Mouse (Mus musculus) stomach, embryonic 16.5 days (tissue): ENCODE results near the gene Cited4. TPM values are rescaled to one million over a fixed set of nuclear protein-coding genes. Genes with fewer than 3 reads are reported as not detected.

ENCODE experiments used
- ATAC-seq: fragments of 200-750 bp; cut with Nextera tagmentation; 2 replicates; pipeline ENCODE4 v1.8.0; 2017; ENCODE audit warnings: moderate number of reproducible peaks, moderate TSS enrichment; ENCODE audit not compliant: insufficient read depth, low FRiP score
- H3K27ac ChIP-seq: fragments of 300-500 bp; sonication (generic); 2 replicates; pipeline ENCODE4 v1.5.1; 2014; ENCODE audit warnings: low read length
- H3K27me3 ChIP-seq: fragments of 300-500 bp; sonication (generic); 2 replicates; pipeline ENCODE4 v1.6.1; 2014; ENCODE audit warnings: low read length, control low read depth, mixed read lengths; ENCODE audit not compliant: control insufficient read depth, insufficient read depth
- H3K36me3 ChIP-seq: fragments of 300-500 bp; sonication (generic); 2 replicates; pipeline ENCODE4 v1.6.1; 2014; ENCODE audit warnings: low read length; ENCODE audit not compliant: control insufficient read depth, insufficient read depth
- H3K4me1 ChIP-seq: fragments of 300-500 bp; sonication (generic); 2 replicates; pipeline ENCODE4 v1.6.1; 2014; ENCODE audit warnings: low read length, control low read depth, mixed read lengths; ENCODE audit not compliant: control insufficient read depth, insufficient read depth
- H3K4me2 ChIP-seq: fragments of 300-500 bp; sonication (generic); 2 replicates; pipeline ENCODE4 v1.6.1; 2014; ENCODE audit warnings: low read depth, low read length, mixed read lengths
- H3K4me3 ChIP-seq: fragments of 300-500 bp; sonication (generic); replicated peaks from 2 replicates; pipeline ENCODE4 v1.5.1; 2014; ENCODE audit warnings: mild to moderate bottlenecking, low read length
- H3K9ac ChIP-seq: fragments of 300-500 bp; sonication (generic); 2 replicates; pipeline ENCODE4 v1.6.1; 2014; ENCODE audit warnings: low read length
- H3K9me3 ChIP-seq: fragments of 300-500 bp; sonication (generic); replicated peaks from 2 replicates; pipeline ENCODE4 v1.6.1; 2016; ENCODE audit warnings: low read length, control low read depth; ENCODE audit not compliant: control insufficient read depth
- WGBS: fragments of 180-500 bp; shearing (Covaris S2); extraction: QIAGEN DNeasy Blood & Tissue Kit; methylation state at CpG from one replicate; pipeline ENCODE4 v1.1.7; 2014; 5-methylcytosine and 5-hydroxymethylcytosine counted together
- polyA plus RNA-seq: library from polyadenylated mRNA; unstranded; fragments of >200 nt; fragmentation: Nextera tagmentation; extraction: Ambion mirVana; gene quantifications from 2 replicates; pipeline ENCODE4 v1.2.1, GENCODE M21; 2015

The Cited4 gene
- polyA plus RNA-seq, 1 experiment from 2014 or later = 4.0 TPM

- H3K36me3 ChIP-seq = no peaks in the 10 kb centered on the region
- no peak for ATAC-seq
- no peak overlapping the region for H3K4me3 ChIP-seq
- H3K27me3 ChIP-seq = peaks cover 10% of the 10 kb centered on the region; the same call in 1 of the 2 replicates
- no peak overlapping the region for H3K27ac ChIP-seq
- 73% methylated on average over 6 of the region's 6 CpGs for WGBS
- no peak overlapping the region for H3K4me2 ChIP-seq
- H3K9ac ChIP-seq = no peak overlapping the region
- H3K4me1 ChIP-seq = peaks cover 9% of the 10 kb centered on the region
- no peaks in the 10 kb centered on the region for H3K9me3 ChIP-seq
Measured at GRCm38 (mm10) chr4:120713856-120714497, 47.6 kb downstream of the Cited4 start.

GRCm38 (mm10) chr4:120716141-120716571 lies 49.8 kb downstream of the Cited4 start:
- WGBS = 1% methylated on average over 12 of the region's 12 CpGs
- Histone ChIP-seq H3K4me1 (peaks cover 9% of the 10 kb centered on the region), H3K4me3 (peak overlapping the region; percentile 42), H3K9ac (peak overlapping the region; percentile 56), H3K4me2 (peak overlapping the region; percentile 78), H3K36me3 (no peaks in the 10 kb centered on the region), H3K9me3 (no peaks in the 10 kb centered on the region), H3K27me3 (peaks cover 10% of the 10 kb centered on the region; the same call in 1 of the 2 replicates), H3K27ac (no peak overlapping the region)
- peak; percentile 71 for ATAC-seq

GRCm38 (mm10) chr4:120716765-120717164 lies 50.4 kb downstream of the Cited4 start:
- Histone ChIP-seq H3K9ac (peak overlapping the region; percentile 56), H3K4me1 (peaks cover 9% of the 10 kb centered on the region), H3K4me2 (peak overlapping the region; percentile 78), H3K27ac (no peak overlapping the region), H3K4me3 (peak overlapping the region; percentile 42), H3K9me3 (no peaks in the 10 kb centered on the region), H3K36me3 (no peaks in the 10 kb centered on the region), H3K27me3 (peaks cover 10% of the 10 kb centered on the region; the same call in 1 of the 2 replicates)
- no peak for ATAC-seq
- 19% methylated on average over 12 of the region's 12 CpGs for WGBS

Other genes with a start within 250 kb of the Cited4 start
- gene Slfnl1, start 134.3 kb upstream of the Cited4 start, polyA plus RNA-seq = not detected in 2 replicates
- gene Ctps, start 96.3 kb upstream of the Cited4 start, polyA plus RNA-seq = 63.2 and 63.8 TPM in 2 replicates
- gene Gm8439, start 77.8 kb upstream of the Cited4 start, polyA plus RNA-seq = not detected in 2 replicates
- gene Kcnq4, start 82.0 kb downstream of the Cited4 start, polyA plus RNA-seq = 3.3 and 4.1 TPM in 2 replicates
- gene Nfyc, start 165.0 kb downstream of the Cited4 start, polyA plus RNA-seq = 79.8 and 81.7 TPM in 2 replicates
- gene Rims3, start 188.2 kb downstream of the Cited4 start, polyA plus RNA-seq = 1.2 and 1.3 TPM in 2 replicates